Mouse (Mus musculus): ENCODE results near the gene Gm21293. TPM values are rescaled to one million over a fixed set of nuclear protein-coding genes. Genes with fewer than 3 reads are reported as not detected.
"Not testable (repeated sequence)": the region's sequence is repeated elsewhere in the genome, so short reads cannot be mapped to it uniquely, and the experiment has no call there.

Gm21293 gene
- polyA plus RNA-seq (2012), result not detected in 2 replicates

- H3K27me3 ChIP-seq (ENCODE audit: control insufficient read depth); H3K4me1 ChIP-seq (ENCODE audit: control insufficient read depth); H3K36me3 ChIP-seq (ENCODE audit: control insufficient read depth); H3K9me3 ChIP-seq (ENCODE audit: control insufficient read depth, low read length); H3K4me3 ChIP-seq (replicated peaks): not testable (repeated sequence)
These were observed at the start of gene Gm21293 for GRCm38 (mm10) chr10:104142687-104143086. Gene Gm21293, plus strand, starts transcription at chr10:104142987.

GRCm38 (mm10) chr10:104110044-104110443 lies 32.7 kb upstream of the Gm21293 start:
- Histone ChIP-seq H3K4me1 (ENCODE audit: control insufficient read depth) (no peaks in the 10 kb centered on the region), H3K4me3 (replicated peaks) (no peak overlapping the region)

GRCm38 (mm10) chr10:104118312-104118711 lies 24.5 kb upstream of the Gm21293 start:
- Histone ChIP-seq H3K27me3 (ENCODE audit: control insufficient read depth) (no peaks in the 10 kb centered on the region), H3K36me3 (ENCODE audit: control insufficient read depth) (no peaks in the 10 kb centered on the region), H3K9me3 (ENCODE audit: control insufficient read depth, low read length) (no peaks in the 10 kb centered on the region; the same call in 1 of the 2 replicates), H3K4me1 (ENCODE audit: control insufficient read depth) (no peaks in the 10 kb centered on the region), H3K4me3 (replicated peaks) (no peak overlapping the region)
- TF ChIP-seq TAL1 (IDR thresholded peaks at IDR 0.05; ENCODE audit: low read length) (no peak), GATA1 (IDR thresholded peaks at IDR 0.05; ENCODE audit: low read length) (no peak)

More at GRCm38 (mm10) chr10:104110044-104110443, 32.7 kb upstream of the Gm21293 start:
- no peaks in the 10 kb centered on the region; the same call in 1 of the 2 replicates for H3K9me3 ChIP-seq (ENCODE audit: control insufficient read depth, low read length)
- H3K36me3 ChIP-seq (ENCODE audit: control insufficient read depth), result no peaks in the 10 kb centered on the region
- no peak for TF ChIP-seq GATA1 (IDR thresholded peaks at IDR 0.05; ENCODE audit: low read length)
- no peak for TF ChIP-seq TAL1 (IDR thresholded peaks at IDR 0.05; ENCODE audit: low read length)
- no peaks in the 10 kb centered on the region for H3K27me3 ChIP-seq (ENCODE audit: control insufficient read depth)

- not testable (repeated sequence) for H3K27me3 ChIP-seq (ENCODE audit: control insufficient read depth); H3K4me3 ChIP-seq (replicated peaks); H3K9me3 ChIP-seq (ENCODE audit: control insufficient read depth, low read length); H3K4me1 ChIP-seq (ENCODE audit: control insufficient read depth); H3K36me3 ChIP-seq (ENCODE audit: control insufficient read depth)
These were observed 8.4 kb downstream of the Gm21293 start, which contains the start of gene Gm6763 for GRCm38 (mm10) chr10:104151197-104151596. Gene Gm6763, plus strand, starts transcription at chr10:104151497.

- not testable (repeated sequence) for H3K27me3 ChIP-seq (ENCODE audit: control insufficient read depth); H3K9me3 ChIP-seq (ENCODE audit: control insufficient read depth, low read length); H3K4me1 ChIP-seq (ENCODE audit: control insufficient read depth); H3K4me3 ChIP-seq (replicated peaks); H3K36me3 ChIP-seq (ENCODE audit: control insufficient read depth)
These were observed 16.9 kb downstream of the Gm21293 start, which contains the start of gene Gm8764 for GRCm38 (mm10) chr10:104159706-104160105. Gene Gm8764, plus strand, starts transcription at chr10:104160006.

- not testable (repeated sequence) for H3K36me3 ChIP-seq (ENCODE audit: control insufficient read depth); H3K4me1 ChIP-seq (ENCODE audit: control insufficient read depth)
These were observed 25.4 kb downstream of the Gm21293 start, which contains the start of gene Gm21304 for GRCm38 (mm10) chr10:104168215-104168614. Gene Gm21304, plus strand, starts transcription at chr10:104168515.

GRCm38 (mm10) chr10:104176724-104177123 lies 33.9 kb downstream of the Gm21293 start, which contains the start of gene Gm21312:
Gene Gm21312, plus strand, starts transcription at chr10:104177024.
- not testable (repeated sequence) for H3K4me1 ChIP-seq (ENCODE audit: control insufficient read depth); H3K9me3 ChIP-seq (ENCODE audit: control insufficient read depth, low read length); H3K27me3 ChIP-seq (ENCODE audit: control insufficient read depth); H3K36me3 ChIP-seq (ENCODE audit: control insufficient read depth); H3K4me3 ChIP-seq (replicated peaks)

More at GRCm38 (mm10) chr10:104168215-104168614, 25.4 kb downstream of the Gm21293 start, which contains the start of gene Gm21304:
- H3K27me3 ChIP-seq (ENCODE audit: control insufficient read depth); H3K9me3 ChIP-seq (ENCODE audit: control insufficient read depth, low read length); H3K4me3 ChIP-seq (replicated peaks): not testable (repeated sequence)

GRCm38 (mm10) chr10:104185233-104185632 lies 42.4 kb downstream of the Gm21293 start, which contains the start of gene Gm20765:
Gene Gm20765, plus strand, starts transcription at chr10:104185533.
- not testable (repeated sequence) for H3K27me3 ChIP-seq (ENCODE audit: control insufficient read depth); H3K9me3 ChIP-seq (ENCODE audit: control insufficient read depth, low read length); H3K36me3 ChIP-seq (ENCODE audit: control insufficient read depth); H3K4me1 ChIP-seq (ENCODE audit: control insufficient read depth); H3K4me3 ChIP-seq (replicated peaks)

- not testable (repeated sequence) for H3K9me3 ChIP-seq (ENCODE audit: control insufficient read depth, low read length); H3K36me3 ChIP-seq (ENCODE audit: control insufficient read depth); H3K27me3 ChIP-seq (ENCODE audit: control insufficient read depth); H3K4me3 ChIP-seq (replicated peaks); H3K4me1 ChIP-seq (ENCODE audit: control insufficient read depth)
These were observed 51.0 kb downstream of the Gm21293 start, which contains the start of gene Gm4340 for GRCm38 (mm10) chr10:104193742-104194141. Gene Gm4340, plus strand, starts transcription at chr10:104194042.

Other genes starting within 250 kb of the Gm21293 start
- not detected in 2 replicates for gene Gm6763, start 8.5 kb downstream of the Gm21293 start, polyA plus RNA-seq (2012)
- gene Gm8764, start 17.0 kb downstream of the Gm21293 start, polyA plus RNA-seq (2012), result not detected in 2 replicates
- not detected in 2 replicates for gene Gm21304, start 25.5 kb downstream of the Gm21293 start, polyA plus RNA-seq (2012)
- not detected in 2 replicates for gene Gm21312, start 34.0 kb downstream of the Gm21293 start, polyA plus RNA-seq (2012)
- not detected in 2 replicates for gene Gm20765, start 42.5 kb downstream of the Gm21293 start, polyA plus RNA-seq (2012)
- not detected in 2 replicates for gene Gm4340, start 51.1 kb downstream of the Gm21293 start, polyA plus RNA-seq (2012)

Measured in erythroblast, embryonic 14.5 days (primary cell).